ENCODE assay signal across 8 mouse cellular contexts in genomic region chr10:78752452-78753191, GRCm38 (mm10). TPM values are rescaled to one million over a fixed set of nuclear protein-coding genes. Genes with fewer than 3 reads are reported as not detected.
DNase-seq lines count a peak whose midpoint lies in the region; ATAC-seq lines count a peak whose summit lies in the region.

Gene Ccdc105 (minus strand): TSS chr10:78753065.

- ATAC-seq in forebrain, embryonic 15.5 days (replicated peaks): peak; percentile 93
- ATAC-seq in hindbrain, embryonic 12.5 days (ENCODE audit: low FRiP score): peak; percentile 93
- ATAC-seq in midbrain, embryonic 11.5 days (ENCODE audit: low FRiP score): peak; percentile 94
- ATAC-seq in stomach, embryonic 15.5 days (ENCODE audit: insufficient read depth, low FRiP score, low read depth): peak; percentile 87

- no peaks in the 10 kb centered on the region for H3K36me3 ChIP-seq in forebrain, embryonic 15.5 days
- no peaks in the 10 kb centered on the region for H3K36me3 ChIP-seq in hindbrain, embryonic 12.5 days
- H3K36me3 ChIP-seq in midbrain, embryonic 11.5 days (ENCODE audit: control insufficient read depth, insufficient read depth, low read length): no peaks in the 10 kb centered on the region
- no peaks in the 10 kb centered on the region for H3K36me3 ChIP-seq in stomach, embryonic 15.5 days

- H3K27ac ChIP-seq in forebrain, embryonic 15.5 days (replicated peaks): peak within 1 kb of the TSS; percentile 86
- peak within 1 kb of the TSS; percentile 89 for H3K27ac ChIP-seq in hindbrain, embryonic 12.5 days
- H3K27ac ChIP-seq in midbrain, embryonic 11.5 days (ENCODE audit: low read depth, low read length): no peak within 1 kb of the TSS; the same call in 1 of the 2 replicates
- no peak within 1 kb of the TSS for H3K27ac ChIP-seq in stomach, embryonic 15.5 days

- peak within 1 kb of the TSS; percentile 92 for H3K4me2 ChIP-seq in forebrain, embryonic 15.5 days (replicated peaks)
- peak within 1 kb of the TSS; percentile 82 for H3K4me2 ChIP-seq in hindbrain, embryonic 12.5 days (replicated peaks)
- peak within 1 kb of the TSS; percentile 78 for H3K4me2 ChIP-seq in midbrain, embryonic 11.5 days
- H3K4me2 ChIP-seq in stomach, embryonic 15.5 days: peak within 1 kb of the TSS; percentile 69

- peak within 1 kb of the TSS; percentile 55 for H3K4me3 ChIP-seq in forebrain, embryonic 15.5 days
- H3K4me3 ChIP-seq in hindbrain, embryonic 12.5 days: peak within 1 kb of the TSS; percentile 53
- H3K4me3 ChIP-seq in midbrain, embryonic 11.5 days (ENCODE audit: low read depth, low read length): peak within 1 kb of the TSS; percentile 47
- peak within 1 kb of the TSS; percentile 55 for H3K4me3 ChIP-seq in stomach, embryonic 15.5 days (replicated peaks)

- H3K27me3 ChIP-seq in forebrain, embryonic 15.5 days: no peaks in the 10 kb centered on the region
- H3K27me3 ChIP-seq in hindbrain, embryonic 12.5 days: peaks cover 3% of the 10 kb centered on the region; the same call in 1 of the 2 replicates
- H3K27me3 ChIP-seq in midbrain, embryonic 11.5 days (ENCODE audit: control insufficient read depth, insufficient read depth, low read length): no peaks in the 10 kb centered on the region
- no peaks in the 10 kb centered on the region for H3K27me3 ChIP-seq in stomach, embryonic 15.5 days (replicated peaks)

- peaks cover 12% of the 10 kb centered on the region for H3K4me1 ChIP-seq in forebrain, embryonic 15.5 days
- no peaks in the 10 kb centered on the region; the same call in 1 of the 2 replicates for H3K4me1 ChIP-seq in hindbrain, embryonic 12.5 days
- peaks cover 4% of the 10 kb centered on the region for H3K4me1 ChIP-seq in midbrain, embryonic 11.5 days (ENCODE audit: control insufficient read depth, insufficient read depth, low read length)
- H3K4me1 ChIP-seq in stomach, embryonic 15.5 days: peaks cover under 1% of the 10 kb centered on the region

- peak; percentile 59 to 84 for DNase-seq in adrenal gland, adult (ENCODE audit: inconsistent age in 2 of 2, low spot score in 1 of 2)
- DNase-seq in cerebellum, adult 11-12 months: peak; percentile 83
- DNase-seq in left cerebral cortex, adult 9 months (ENCODE audit: low spot score in 2 of 2): peak; percentile 64 to 80
- peak; percentile 98 for DNase-seq in midbrain, embryonic 11.5 days (ENCODE audit: low spot score, missing footprints)
- DNase-seq in spleen, adult 18-20 months: no peak

- peak within 1 kb of the TSS; percentile 82 for H3K9ac ChIP-seq in forebrain, embryonic 15.5 days (replicated peaks)
- peak within 1 kb of the TSS; percentile 77 for H3K9ac ChIP-seq in hindbrain, embryonic 12.5 days
- H3K9ac ChIP-seq in midbrain, embryonic 11.5 days (ENCODE audit: low read length): peak within 1 kb of the TSS; percentile 75
- H3K9ac ChIP-seq in stomach, embryonic 15.5 days: peak within 1 kb of the TSS; percentile 24; the same call in 1 of the 2 replicates

- under 1% methylated on average over 59 of the region's 61 CpGs for WGBS in forebrain, embryonic 15.5 days
- WGBS in hindbrain, embryonic 12.5 days: 1% methylated on average over 59 of the region's 61 CpGs
- WGBS in midbrain, embryonic 11.5 days: under 1% methylated on average over 59 of the region's 61 CpGs
- WGBS in stomach, embryonic 15.5 days: 1% methylated on average over 61 of the region's 61 CpGs

- H3K9me3 ChIP-seq in forebrain, embryonic 15.5 days: no peaks in the 10 kb centered on the region
- no peaks in the 10 kb centered on the region for H3K9me3 ChIP-seq in hindbrain, embryonic 12.5 days (replicated peaks)
- H3K9me3 ChIP-seq in midbrain, embryonic 11.5 days (ENCODE audit: control insufficient read depth, low read length): no peaks in the 10 kb centered on the region
- H3K9me3 ChIP-seq in stomach, embryonic 15.5 days: no peaks in the 10 kb centered on the region

RNA-seq across cellular contexts. Expression of gene Ccdc105, which starts in this region (rescaled TPM):
- polyA plus RNA-seq in forebrain, embryonic 15.5 days (2015; fragmentation: Nextera tagmentation; extraction: Ambion mirVana): 0.10 and 0.18 TPM in 2 replicates
- polyA plus RNA-seq in hindbrain, embryonic 12.5 days (2016; fragmentation: Nextera tagmentation; extraction: Ambion mirVana): 0.17 and 0.31 TPM in 2 replicates
- 0.10 and 0.21 TPM in 2 replicates for polyA plus RNA-seq in midbrain, embryonic 11.5 days (2014; fragmentation: Nextera tagmentation; extraction: Ambion mirVana)
- polyA plus RNA-seq in stomach, embryonic 15.5 days (2015; fragmentation: Nextera tagmentation; extraction: Ambion mirVana): not detected in 2 replicates

Comparison
In these comparisons a context has a peak if more than half of its experiments do, and no peak if none do; other contexts are left out.
1. Peak in ATAC-seq, H3K4me3 ChIP-seq, H3K27ac ChIP-seq, H3K9ac ChIP-seq and H3K4me2 ChIP-seq in forebrain, embryonic 15.5 days; RNA of the gene not detected or under 1 TPM.
2. Peak in ATAC-seq, H3K4me3 ChIP-seq, H3K27ac ChIP-seq, H3K9ac ChIP-seq and H3K4me2 ChIP-seq in hindbrain, embryonic 12.5 days; RNA of the gene not detected or under 1 TPM.
3. Peak in DNase-seq, ATAC-seq, H3K4me3 ChIP-seq, H3K9ac ChIP-seq and H3K4me2 ChIP-seq in midbrain, embryonic 11.5 days; RNA of the gene not detected or under 1 TPM.
4. Peak in ATAC-seq, H3K4me3 ChIP-seq, H3K9ac ChIP-seq and H3K4me2 ChIP-seq in stomach, embryonic 15.5 days; RNA of the gene not detected or under 1 TPM.
5. DNase-seq: peak in adrenal gland, adult (2 of 2), cerebellum, adult 11-12 months (single experiment) and left cerebral cortex, adult 9 months (2 of 2); none in spleen, adult 18-20 months (0 of 2).
6. H3K9ac ChIP-seq: peak in every context shown above with its lines; median percentile 82 in forebrain, embryonic 15.5 days; 77 in hindbrain, embryonic 12.5 days; 75 in midbrain, embryonic 11.5 days; 24 in stomach, embryonic 15.5 days.
7. Peak in every context shown above with its lines, with median percentiles within 50 percentile points of each other: ATAC-seq, H3K4me2 ChIP-seq and H3K4me3 ChIP-seq.